Mouse (Mus musculus) MEL (cell line): ENCODE data around the gene Hivep2. TPM values are rescaled to one million over a fixed set of nuclear protein-coding genes. Genes with fewer than 3 reads are reported as not detected.

Source experiments
- DNase-seq: peaks from one replicate; pipeline ENCODE4 v3.0.0; 2011; ENCODE audit warnings: low read depth, low spot score
- H3K27ac ChIP-seq: 2 replicates; pipeline ENCODE4 v1.5.1; 2012; ENCODE audit warnings: low read depth, mild to moderate bottlenecking, control low read depth, low read length, moderate library complexity; ENCODE audit not compliant: control insufficient read depth
- H3K27me3 ChIP-seq, 2 experiments: fragments of 150-350 bp in 1 of 2; sonication (generic) in 1 of 2; 2 replicates each; pipeline ENCODE4 v1.6.1; 2012; ENCODE audit warnings: low read length in 2 of 2, mild to moderate bottlenecking in 2 of 2, improper control_type of control experiment in 1 of 2, moderate library complexity in 1 of 2; ENCODE audit not compliant: insufficient read depth in 2 of 2, control insufficient read depth in 1 of 2
- H3K36me3 ChIP-seq, 2 experiments: 2 replicates each; pipeline ENCODE4 v1.6.1; 2012 to 2014; ENCODE audit warnings: low read length in 2 of 2, improper control_type of control experiment in 1 of 2, inconsistent platforms in 1 of 2, mild to moderate bottlenecking in 1 of 2; ENCODE audit not compliant: insufficient read depth in 2 of 2, control insufficient read depth in 1 of 2
- H3K4me1 ChIP-seq, 2 experiments: fragments of 150-350 bp in 1 of 2; sonication (generic) in 1 of 2; 2 replicates each; pipeline ENCODE4 v1.6.1; 2012; ENCODE audit warnings: low read length in 2 of 2, improper control_type of control experiment in 1 of 2, mild to moderate bottlenecking in 1 of 2; ENCODE audit not compliant: insufficient read depth in 2 of 2, control insufficient read depth in 1 of 2
- H3K4me3 ChIP-seq, 2 experiments: fragments of 150-350 bp in 1 of 2; sonication (generic) in 1 of 2; 2 replicates each; pipeline ENCODE4 v1.5.1; 2012; ENCODE audit warnings: low read depth in 2 of 2, low read length in 2 of 2, mild to moderate bottlenecking in 2 of 2, moderate library complexity in 2 of 2, control low read depth in 1 of 2, improper control_type of control experiment in 1 of 2; ENCODE audit not compliant: control insufficient read depth in 1 of 2, insufficient read depth in 1 of 2
- H3K79me2 ChIP-seq: 2 replicates; pipeline ENCODE4 v1.6.1; 2012; ENCODE audit warnings: mild to moderate bottlenecking, low read length, moderate library complexity; ENCODE audit not compliant: control insufficient read depth, poor library complexity, insufficient read depth
- H3K9ac ChIP-seq: 2 replicates; pipeline ENCODE4 v1.6.1; 2012; ENCODE audit warnings: low read depth, mild to moderate bottlenecking, control low read depth, low read length, moderate library complexity; ENCODE audit not compliant: control insufficient read depth, poor library complexity, severe bottlenecking
- H3K9me3 ChIP-seq: fragments of 150-350 bp; sonication (generic); replicated peaks from 2 replicates; pipeline ENCODE4 v1.6.1; 2012; ENCODE audit warnings: mild to moderate bottlenecking, low read length, improper control_type of control experiment, moderate library complexity; ENCODE audit not compliant: insufficient read depth
- BHLHE40 ChIP-seq: IDR thresholded peaks from 2 replicates; pipeline ENCODE4 v1.6.1; 2012; ENCODE audit warnings: low read depth, mild to moderate bottlenecking, inconsistent platforms, low read length, improper control_type of control experiment, borderline replicate concordance
- CHD1 ChIP-seq: IDR thresholded peaks from 2 replicates; pipeline ENCODE4 v1.6.1; 2012; ENCODE audit warnings: low read depth, mild to moderate bottlenecking, inconsistent platforms, low read length, improper control_type of control experiment
- CHD2 ChIP-seq: IDR thresholded peaks from 2 replicates; pipeline ENCODE4 v1.6.1; 2011; ENCODE audit warnings: low read length, improper control_type of control experiment
- CTCF ChIP-seq, 3 experiments: IDR thresholded peaks in 2 of 3; conservative IDR thresholded peaks in 1 of 3; 2 replicates each; pipeline ENCODE4 v1.5.1; 2011 to 2012; ENCODE audit warnings: low read length in 3 of 3, low read depth in 2 of 3, mild to moderate bottlenecking in 2 of 3, improper control_type of control experiment in 1 of 3, inconsistent platforms in 1 of 3, mixed read lengths in 1 of 3, moderate library complexity in 1 of 3; ENCODE audit not compliant: control insufficient read depth in 1 of 3, insufficient read depth in 1 of 3, poor library complexity in 1 of 3, severe bottlenecking in 1 of 3
- E2F4 ChIP-seq: IDR thresholded peaks from 2 replicates; pipeline ENCODE4 v1.6.1; 2011; ENCODE audit warnings: low read depth, low read length, improper control_type of control experiment, borderline replicate concordance
- KAT2A ChIP-seq: conservative IDR thresholded peaks from 2 replicates; pipeline ENCODE4 v1.6.1; 2012; ENCODE audit warnings: low read depth, low read length, improper control_type of control experiment, inconsistent platforms
- MAX ChIP-seq: IDR thresholded peaks from 2 replicates; pipeline ENCODE4 v1.6.1; 2011; ENCODE audit warnings: low read length, improper control_type of control experiment
- MAZ ChIP-seq: IDR thresholded peaks from 2 replicates; pipeline ENCODE4 v1.6.1; 2012; ENCODE audit warnings: low read depth, mild to moderate bottlenecking, inconsistent platforms, low read length, improper control_type of control experiment
- MEF2A ChIP-seq: IDR thresholded peaks from 2 replicates; pipeline ENCODE4 v1.6.1; 2014; ENCODE audit warnings: low read depth, mild to moderate bottlenecking, inconsistent platforms, low read length, improper control_type of control experiment; ENCODE audit not compliant: poor library complexity, insufficient replicate concordance, severe bottlenecking; ENCODE audit errors: extremely low read depth
- MXI1 ChIP-seq: IDR thresholded peaks from 2 replicates; pipeline ENCODE4 v1.6.1; 2011; ENCODE audit warnings: mild to moderate bottlenecking, low read depth, low read length, improper control_type of control experiment
- NRF1 ChIP-seq: IDR thresholded peaks from 2 replicates; pipeline ENCODE4 v1.6.1; 2014; ENCODE audit warnings: low read depth, mild to moderate bottlenecking, inconsistent platforms, low read length, improper control_type of control experiment, moderate library complexity; ENCODE audit not compliant: poor library complexity, insufficient read depth, severe bottlenecking
- POLR2A ChIP-seq, 2 experiments: IDR thresholded peaks; 2 replicates each; pipeline ENCODE4 v1.6.1; 2011 to 2012; ENCODE audit warnings: low read length in 2 of 2, mild to moderate bottlenecking in 2 of 2, control low read depth in 1 of 2, improper control_type of control experiment in 1 of 2, low read depth in 1 of 2, moderate library complexity in 1 of 2; ENCODE audit not compliant: control insufficient read depth in 1 of 2, insufficient read depth in 1 of 2, poor library complexity in 1 of 2
- POLR2AphosphoS2 ChIP-seq: IDR thresholded peaks from 2 replicates; pipeline ENCODE4 v1.6.1; 2011; ENCODE audit warnings: low read length, improper control_type of control experiment
- SIN3A ChIP-seq: IDR thresholded peaks from 2 replicates; pipeline ENCODE4 v1.6.1; 2012; ENCODE audit warnings: low read length, improper control_type of control experiment, inconsistent platforms
- SMC3 ChIP-seq: IDR thresholded peaks from 2 replicates; pipeline ENCODE4 v1.6.1; 2011; ENCODE audit warnings: low read depth, low read length, improper control_type of control experiment
- TAL1 ChIP-seq: IDR thresholded peaks from 2 replicates; pipeline ENCODE4 v1.6.1; 2012; ENCODE audit warnings: mild to moderate bottlenecking, inconsistent platforms, low read length, moderate library complexity, mixed read lengths
- TBP ChIP-seq: IDR thresholded peaks from 2 replicates; pipeline ENCODE4 v1.8.0; 2011; ENCODE audit warnings: low read depth, low read length, improper control_type of control experiment
- TCF12 ChIP-seq: IDR thresholded peaks from 2 replicates; pipeline ENCODE4 v1.6.1; 2014; ENCODE audit warnings: low read depth, mild to moderate bottlenecking, inconsistent platforms, low read length, improper control_type of control experiment, moderate library complexity
- UBTF ChIP-seq: IDR thresholded peaks from 2 replicates; pipeline ENCODE4 v1.6.1; 2012; ENCODE audit warnings: low read depth, mild to moderate bottlenecking, inconsistent platforms, low read length, improper control_type of control experiment, moderate library complexity, borderline replicate concordance; ENCODE audit not compliant: insufficient read depth
- USF2 ChIP-seq, 2 experiments: IDR thresholded peaks; 2 replicates each; pipeline ENCODE4 v1.6.1; 2011 to 2012; ENCODE audit warnings: improper control_type of control experiment in 2 of 2, low read length in 2 of 2, borderline replicate concordance in 1 of 2, inconsistent platforms in 1 of 2, low read depth in 1 of 2, mild to moderate bottlenecking in 1 of 2; ENCODE audit not compliant: insufficient read depth in 1 of 2
- ZC3H11A ChIP-seq: IDR thresholded peaks from 2 replicates; pipeline ENCODE4 v1.6.1; 2012; ENCODE audit warnings: low read depth, mild to moderate bottlenecking, inconsistent platforms, low read length, improper control_type of control experiment
- ZMIZ1 ChIP-seq: IDR thresholded peaks from 2 replicates; pipeline ENCODE4 v1.6.1; 2012; ENCODE audit warnings: low read depth, mild to moderate bottlenecking, inconsistent platforms, low read length, improper control_type of control experiment, moderate library complexity
- ZNF384 ChIP-seq: IDR thresholded peaks from 2 replicates; pipeline ENCODE4 v1.6.1; 2012; ENCODE audit warnings: low read depth, mild to moderate bottlenecking, inconsistent platforms, low read length, improper control_type of control experiment
- polyA plus RNA-seq, 2 experiments: library from polyadenylated mRNA; stranded (reverse) in 1 of 2; unstranded in 1 of 2; fragments of >175 nt in 1 of 2; fragments of >200 nt in 1 of 2; gene quantifications; 2 replicates each; pipeline versions ENCODE4 v1.2.1 to v1.2.4; 2012; ENCODE audit warnings: low replicate concordance in 2 of 2, low read depth in 1 of 2; ENCODE audit not compliant: insufficient read length in 2 of 2, insufficient read depth in 1 of 2, missing spikeins in 1 of 2
- total RNA-seq: library from RNA; depleted of rRNA; stranded (reverse); fragments of 300-350 nt; gene quantifications from 2 replicates; pipeline ENCODE4 v1.2.3, GENCODE M21; 2012

Gene Hivep2
- total and polyA plus RNA-seq, 3 experiments = not detected

GRCm38 (mm10) chr10:14054860-14055259, 89.0 kb downstream of the Hivep2 start:
- Histone ChIP-seq H3K9me3 (no peaks in the 10 kb centered on the region), H3K27me3 (no peaks in the 10 kb centered on the region), H3K4me1 (no peaks in the 10 kb centered on the region)

GRCm38 (mm10) chr10:14055533-14055981, 89.7 kb downstream of the Hivep2 start:
- Histone ChIP-seq H3K9ac (no peak overlapping the region), H3K27me3 (no peaks in the 10 kb centered on the region), H3K9me3 (no peaks in the 10 kb centered on the region), H3K4me3 (no peak overlapping the region), H3K79me2 (no peaks in the 10 kb centered on the region), H3K36me3 (no peaks in the 10 kb centered on the region), H3K27ac (no peak overlapping the region), H3K4me1 (no peaks in the 10 kb centered on the region)
- no peak for DNase-seq
- TF ChIP-seq MAZ = no peak
- TF ChIP-seq ZNF384 = no peak
- TF ChIP-seq MAX = no peak
- no peak for TF ChIP-seq CHD2
- TF ChIP-seq POLR2A (IDR thresholded peaks at IDR 0.05; ENCODE audit: control insufficient read depth in 1 of 2, insufficient read depth in 1 of 2, low read depth in 1 of 2, low read length in 2 of 2, poor library complexity in 1 of 2) = no peak
- no peak for TF ChIP-seq CHD1
- no peak for TF ChIP-seq KAT2A
- TF ChIP-seq TBP = no peak
- no peak for TF ChIP-seq SMC3
- no peak for TF ChIP-seq TCF12
- TF ChIP-seq ZC3H11A = no peak
- no peak for TF ChIP-seq BHLHE40
- TF ChIP-seq E2F4 = no peak

More at GRCm38 (mm10) chr10:14054860-14055259, 89.0 kb downstream of the Hivep2 start:
- DNase-seq = no peak
- Histone ChIP-seq H3K27ac (no peak overlapping the region), H3K79me2 (no peaks in the 10 kb centered on the region), H3K36me3 (no peaks in the 10 kb centered on the region), H3K4me3 (no peak overlapping the region), H3K9ac (no peak overlapping the region)
- TF ChIP-seq TAL1 (no peak), SMC3 (no peak), ZC3H11A (no peak), ZNF384 (no peak), MEF2A (no peak), KAT2A (no peak), ZMIZ1 (no peak), MXI1 (no peak), UBTF (no peak), CHD1 (no peak), POLR2AphosphoS2 (no peak), NRF1 (no peak), CHD2 (no peak), BHLHE40 (no peak), E2F4 (no peak), MAX (no peak), TBP (no peak), SIN3A (no peak), USF2 (IDR thresholded peaks at IDR 0.05; ENCODE audit: borderline replicate concordance in 1 of 2, insufficient read depth in 1 of 2, low read depth in 1 of 2, low read length in 2 of 2) (no peak), CTCF (IDR thresholded peaks at IDR 0.05 in 2 of 3, conservative IDR thresholded peaks at IDR 0.05 in 1 of 3; ENCODE audit: control insufficient read depth in 1 of 3, insufficient read depth in 1 of 3, low read depth in 2 of 3, low read length in 3 of 3, poor library complexity in 1 of 3, severe bottlenecking in 1 of 3) (no peak)
